Mouse (Mus musculus): ENCODE data around the gene Fam129a.
"Not testable (repeated sequence)": the region's sequence is repeated elsewhere in the genome, so short reads cannot be mapped to it uniquely, and the experiment has no call there.

Gene Fam129a

DNA sequence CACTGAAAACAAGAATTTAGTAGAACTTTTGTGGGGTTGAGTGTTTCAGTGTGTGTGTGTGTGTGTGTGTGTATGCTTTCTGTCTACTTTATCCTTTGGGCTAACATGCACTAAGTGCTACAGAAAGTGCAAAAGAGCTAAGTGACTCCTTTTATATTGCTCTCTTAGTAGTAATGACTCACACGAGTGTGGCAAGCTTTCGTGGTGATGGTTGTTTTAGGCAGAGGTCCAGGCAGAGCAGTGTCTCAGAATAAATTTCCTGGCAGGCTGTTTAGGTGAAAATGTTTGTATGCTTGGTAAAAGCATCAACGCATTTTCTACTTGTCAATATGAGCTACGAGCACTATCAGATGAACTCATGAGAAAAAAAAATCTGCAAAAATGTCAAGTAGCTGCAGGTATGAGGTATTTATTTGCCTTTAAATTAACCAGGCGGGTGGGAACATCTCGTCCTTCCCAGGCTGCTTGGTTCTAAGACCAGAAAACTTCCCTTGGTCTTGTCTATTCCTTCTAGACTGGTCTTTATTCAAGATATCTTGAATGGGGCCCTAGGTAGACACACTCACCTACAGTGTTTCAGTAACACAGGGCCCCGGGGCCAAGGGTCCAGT is 119.7 kb downstream of the Fam129a start:
- DNase-seq (ENCODE audit: low read depth, low spot score): no peak

- DNase-seq (ENCODE audit: low read depth, low spot score): not testable (repeated sequence)
Measured at GRCm38 (mm10) chr1:151692867-151693266, 121.9 kb downstream of the Fam129a start.

GRCm38 (mm10) chr1:151696751-151697150 is 125.8 kb downstream of the Fam129a start:
- DNase-seq (ENCODE audit: low read depth, low spot score): no peak

DNA sequence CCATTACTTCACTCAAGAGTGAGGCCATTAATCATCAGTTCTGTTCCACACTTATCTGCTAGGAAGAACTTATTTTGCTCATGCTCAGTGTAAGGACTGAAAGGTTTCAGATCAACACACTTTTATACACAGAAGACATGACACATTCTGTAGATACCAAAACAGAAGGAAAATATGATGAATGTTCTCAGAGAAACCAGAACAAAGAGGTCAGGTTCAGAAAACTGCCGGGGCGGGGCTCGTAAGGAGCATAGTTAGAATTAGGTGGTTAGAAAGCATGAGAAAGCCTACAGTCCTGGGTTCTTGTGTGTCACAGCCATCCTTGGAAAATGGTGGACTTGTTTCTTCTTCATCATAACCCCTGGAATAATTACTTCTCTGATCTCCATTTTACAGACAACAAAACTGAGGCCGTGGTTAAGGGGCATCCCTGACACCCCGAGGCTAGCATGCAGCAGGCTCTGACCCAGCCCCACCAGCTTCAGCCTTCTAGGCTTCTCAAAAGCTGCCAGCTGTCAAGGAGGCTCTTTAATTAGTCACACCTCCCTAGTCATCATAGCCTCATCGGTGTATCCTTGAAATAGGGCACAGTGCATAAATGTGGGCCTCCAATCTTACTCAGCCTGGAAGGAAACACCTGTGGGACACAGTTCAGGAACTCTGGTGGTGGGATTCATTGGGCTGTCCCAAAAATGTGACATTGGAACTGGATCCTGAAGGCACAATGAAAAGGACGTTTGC is 127.1 kb downstream of the Fam129a start:
- no peak for DNase-seq (ENCODE audit: low read depth, low spot score)

- peak; percentile 29 for DNase-seq (ENCODE audit: low read depth, low spot score)
Measured at GRCm38 (mm10) chr1:151699363-151699762, 128.4 kb downstream of the Fam129a start.

DNA sequence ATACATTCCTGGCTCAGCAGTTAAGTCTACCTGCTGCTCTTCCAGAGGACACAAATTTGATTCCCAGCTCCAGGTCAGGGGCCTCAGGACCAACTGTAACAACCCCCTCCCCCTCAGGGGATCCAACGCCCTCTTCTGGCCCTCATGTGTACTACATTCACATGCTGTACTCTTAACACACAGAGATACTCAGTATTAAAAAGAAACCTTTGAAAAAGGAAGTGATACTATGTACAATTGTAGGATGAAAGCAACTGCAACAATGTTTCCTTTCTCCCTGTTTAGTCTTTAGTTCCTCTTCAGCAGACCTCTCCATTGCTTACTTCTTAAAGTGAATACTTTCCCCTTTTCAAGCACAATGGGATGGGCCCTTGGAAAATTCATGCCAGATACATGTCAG is 131.8 kb downstream of the Fam129a start:
- peak; percentile 51 for DNase-seq (ENCODE audit: low read depth, low spot score)

DNA sequence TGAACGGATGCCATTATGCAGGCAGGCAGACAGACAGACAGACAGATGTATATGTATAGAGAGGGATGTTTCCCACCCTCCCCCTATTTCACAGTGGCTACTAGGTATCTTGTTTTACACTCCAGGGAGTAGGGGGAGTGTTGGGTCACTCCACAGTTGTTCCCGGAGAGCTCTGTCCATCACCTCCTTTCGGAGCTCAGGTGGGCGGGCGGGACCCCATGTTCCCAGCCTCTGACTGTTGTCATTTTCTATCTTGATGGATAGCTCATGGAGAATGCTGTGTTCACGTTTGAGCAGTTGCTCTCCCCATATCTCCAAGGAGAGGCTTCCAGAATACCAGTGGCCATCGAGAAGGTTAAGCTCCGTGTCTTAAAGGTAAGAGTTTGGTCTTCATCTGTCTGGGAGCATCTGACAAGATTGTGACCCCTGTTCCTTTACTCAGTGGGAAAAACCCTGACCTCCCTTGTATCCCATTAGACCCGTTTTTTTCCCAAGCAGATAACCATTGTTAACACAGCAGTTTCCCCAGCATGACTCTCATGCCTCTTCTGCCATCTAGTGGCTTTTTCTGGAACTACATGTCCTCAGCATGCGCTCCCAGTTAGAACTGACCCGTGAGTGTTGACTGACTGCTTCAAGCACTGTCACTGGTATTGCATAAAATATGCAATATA is 134.9 kb downstream of the Fam129a start:
- DNase-seq (ENCODE audit: low read depth, low spot score): peak; percentile 78

DNA sequence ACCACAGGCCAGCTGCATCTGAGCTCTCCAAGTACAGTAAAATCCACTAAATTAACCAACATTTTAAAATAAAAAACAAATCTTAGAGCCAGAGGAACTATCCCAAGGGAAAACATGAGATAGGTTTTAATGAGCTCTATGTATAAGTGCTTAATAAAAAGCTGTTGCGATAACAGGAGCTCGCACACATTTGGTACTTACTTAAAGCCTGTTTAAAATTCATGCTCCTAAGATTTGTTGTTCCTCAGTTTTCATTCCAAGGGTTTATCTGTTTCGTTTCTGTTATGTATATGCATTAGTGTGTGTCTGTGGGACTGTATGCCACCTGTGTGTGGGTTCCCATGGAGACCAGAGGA is 135.4 kb downstream of the Fam129a start:
- no peak for DNase-seq (ENCODE audit: low read depth, low spot score)

- no peak for DNase-seq (ENCODE audit: low read depth, low spot score)
Measured at GRCm38 (mm10) chr1:151708966-151709733, 138.2 kb downstream of the Fam129a start.

DNA sequence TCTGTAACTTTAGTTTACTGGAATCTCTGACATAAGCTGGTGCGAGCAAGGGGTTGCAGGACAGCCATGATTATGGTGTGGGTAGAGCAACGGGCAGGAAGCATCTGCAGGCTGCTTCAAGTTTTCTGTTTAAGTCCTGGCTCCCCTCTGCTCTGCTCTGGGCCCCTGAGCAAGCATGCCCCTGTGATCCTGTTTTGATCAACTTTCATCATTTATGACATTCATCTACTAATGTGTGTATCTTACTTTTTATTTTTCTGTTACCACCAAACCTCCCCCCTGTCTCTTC is 138.7 kb downstream of the Fam129a start:
- no peak for DNase-seq (ENCODE audit: low read depth, low spot score)

GRCm38 (mm10) chr1:151710424-151711055 is 139.6 kb downstream of the Fam129a start:
- DNase-seq (ENCODE audit: low read depth, low spot score): no peak

GRCm38 (mm10) chr1:151711062-151711461 is 140.1 kb downstream of the Fam129a start:
- DNase-seq (ENCODE audit: low read depth, low spot score): no peak

DNA sequence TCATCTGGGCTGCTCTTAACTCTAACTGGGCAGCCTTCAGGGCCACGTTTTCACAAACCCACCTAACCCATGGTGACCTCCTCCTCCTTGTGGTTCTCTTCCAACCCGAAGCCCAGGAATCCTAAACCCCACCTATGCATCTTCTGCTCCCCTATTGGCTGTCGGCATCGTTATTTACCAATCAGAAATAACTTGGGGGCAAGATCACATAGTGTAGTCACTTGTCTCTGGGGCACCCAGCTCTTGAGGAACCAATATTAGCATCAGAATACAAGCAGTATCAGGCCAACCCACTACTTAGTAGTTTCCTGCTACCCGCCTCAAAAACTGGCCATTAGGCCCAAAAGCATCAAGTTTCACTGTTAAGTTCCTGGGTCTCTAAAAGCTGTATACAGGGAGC is 141.7 kb downstream of the Fam129a start:
- DNase-seq (ENCODE audit: low read depth, low spot score): peak; percentile 93

DNA sequence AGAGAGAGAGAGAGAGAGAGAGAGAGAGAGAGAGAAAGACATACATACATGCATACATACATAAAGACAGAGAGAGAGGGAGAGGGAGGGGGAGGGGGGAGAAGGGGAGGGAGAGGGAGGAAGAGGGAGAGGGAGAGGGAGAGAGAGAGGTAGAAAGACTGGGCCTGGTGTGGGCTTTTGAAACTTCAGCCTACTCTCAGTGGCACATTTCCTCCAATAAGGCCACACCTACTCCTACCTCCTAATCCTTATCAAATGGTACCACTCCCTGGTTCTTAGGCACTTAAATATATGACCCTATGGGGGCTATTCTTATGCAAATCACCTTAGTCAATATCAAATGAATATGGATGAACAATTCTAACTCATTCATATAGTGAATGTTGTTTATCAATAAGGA is 142.6 kb downstream of the Fam129a start:
- no peak for DNase-seq (ENCODE audit: low read depth, low spot score)

DNA sequence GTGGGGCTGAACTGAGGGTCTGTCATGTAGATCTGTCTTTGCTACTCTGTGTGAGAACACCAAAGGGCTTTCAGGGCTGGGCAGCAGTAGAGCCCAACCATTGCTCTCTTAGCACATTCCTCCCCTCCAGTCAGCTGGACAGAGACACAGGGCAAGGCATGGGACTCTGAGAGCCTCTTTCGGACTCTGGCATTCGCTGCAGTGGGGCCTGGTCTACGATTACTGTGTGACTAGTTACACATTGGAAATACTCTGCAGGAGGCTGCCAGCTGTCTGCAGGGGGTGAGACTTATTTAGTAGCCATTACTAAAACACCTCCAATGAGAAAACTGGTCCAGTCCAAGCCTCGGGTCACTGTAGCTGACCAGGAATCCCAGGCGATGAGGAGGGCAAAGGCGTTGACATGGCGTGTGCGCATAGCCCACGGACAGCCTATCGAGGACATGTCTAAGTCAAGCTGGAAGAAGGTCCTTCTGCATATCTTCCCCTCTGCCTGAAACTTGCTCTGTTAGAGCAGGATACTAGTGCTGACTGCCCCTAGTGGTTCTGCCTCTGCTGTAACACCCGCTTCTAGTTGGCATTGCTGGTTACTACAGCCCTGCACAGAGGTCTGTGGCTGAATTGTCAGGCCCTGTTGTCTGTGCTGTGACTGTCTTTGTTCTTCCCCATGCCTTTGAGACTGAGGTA is 145.2 kb downstream of the Fam129a start:
- DNase-seq (ENCODE audit: low read depth, low spot score): peak; percentile 32

- no peak for DNase-seq (ENCODE audit: low read depth, low spot score)
Measured at GRCm38 (mm10) chr1:151717624-151718023, 146.6 kb downstream of the Fam129a start.

DNA sequence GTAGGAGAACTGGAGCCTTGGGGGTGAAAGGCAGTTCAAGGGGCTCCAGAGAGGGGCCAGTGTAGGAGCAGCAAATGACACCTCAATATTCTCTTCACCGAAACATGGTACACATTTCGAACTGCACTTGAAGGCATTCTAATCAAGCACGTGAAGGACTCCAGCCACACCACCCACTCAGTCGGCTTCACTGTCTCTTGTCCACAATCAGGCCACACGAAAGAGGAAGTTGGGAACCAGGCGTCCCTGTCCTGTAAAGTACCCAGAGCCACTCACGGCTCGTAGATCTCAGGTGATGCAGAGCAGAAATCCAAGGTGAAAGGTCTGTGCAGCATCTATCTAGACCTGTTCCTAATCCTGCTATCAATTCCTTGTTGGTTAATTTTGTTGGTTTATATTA is 147.6 kb downstream of the Fam129a start:
- no peak for DNase-seq (ENCODE audit: low read depth, low spot score)

DNA sequence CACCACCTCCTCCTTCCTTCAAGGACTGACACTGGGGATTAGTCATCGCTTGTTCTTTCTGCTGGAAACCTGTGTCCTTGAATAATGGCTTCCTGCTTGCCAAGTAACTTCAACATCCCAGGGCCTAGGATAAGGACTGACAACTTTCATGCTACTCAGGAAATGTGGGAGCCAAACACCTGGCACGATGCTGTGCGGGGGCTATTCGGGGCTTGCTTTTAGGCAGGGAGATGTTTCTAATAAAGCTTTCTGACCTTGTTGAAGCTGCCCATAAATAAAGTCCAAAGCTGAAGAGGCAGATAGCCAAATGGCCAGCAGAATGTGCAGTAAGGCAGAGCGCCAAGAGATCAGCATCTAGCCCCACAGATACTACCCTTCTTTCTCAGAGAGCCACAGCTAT is 148.9 kb downstream of the Fam129a start:
- DNase-seq (ENCODE audit: low read depth, low spot score): no peak

- DNase-seq (ENCODE audit: low read depth, low spot score): no peak
Measured at GRCm38 (mm10) chr1:151720566-151720965, 149.6 kb downstream of the Fam129a start.

DNA sequence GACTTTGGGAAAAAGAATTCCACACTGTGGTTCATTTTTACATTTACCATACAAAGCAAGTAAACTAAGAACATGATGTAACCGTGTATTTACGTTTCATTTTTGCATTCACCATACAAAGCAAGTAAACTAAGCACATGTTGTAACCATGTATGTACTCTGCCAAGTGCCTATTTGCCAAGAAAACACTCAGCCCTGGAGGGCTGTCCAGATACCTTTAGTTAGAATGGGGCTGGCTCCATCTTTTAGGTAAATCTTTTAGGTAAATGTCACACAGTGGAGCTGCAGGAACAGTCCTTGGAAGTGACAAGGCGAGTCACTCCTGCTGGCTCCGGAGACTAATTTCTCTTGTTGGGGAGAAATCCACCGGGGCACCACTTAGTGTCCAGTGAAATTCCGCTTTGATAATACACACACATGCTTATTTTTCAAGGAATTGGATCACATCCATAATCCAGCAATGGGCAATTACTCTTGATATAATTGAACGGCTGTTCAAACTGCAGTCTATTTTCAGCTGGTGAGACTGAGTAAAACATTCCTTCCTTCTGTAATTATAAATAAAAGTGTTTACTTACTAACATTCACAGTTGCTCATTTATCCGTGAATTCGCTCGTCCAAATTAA is 150.5 kb downstream of the Fam129a start:
- DNase-seq (ENCODE audit: low read depth, low spot score): no peak

- no peak for DNase-seq (ENCODE audit: low read depth, low spot score)
Measured at GRCm38 (mm10) chr1:151723771-151724170, 152.8 kb downstream of the Fam129a start.

Measured in R1 (cell line).